Mouse (Mus musculus) liver, adult 2 months (tissue): ENCODE results near the gene Mdm4.

Experiments used
- CTCF ChIP-seq: fragments of 200-500 bp; IDR thresholded peaks from 2 replicates; pipeline ENCODE4 v1.5.1; 2011; ENCODE audit warnings: low read depth, low read length, control low read depth
- POLR2A ChIP-seq: fragments of 200-500 bp; IDR thresholded peaks from 2 replicates; pipeline ENCODE4 v1.6.1; 2011; ENCODE audit warnings: low read length, control low read depth; ENCODE audit not compliant: insufficient read depth; ENCODE audit errors: extremely low read depth

DNA sequence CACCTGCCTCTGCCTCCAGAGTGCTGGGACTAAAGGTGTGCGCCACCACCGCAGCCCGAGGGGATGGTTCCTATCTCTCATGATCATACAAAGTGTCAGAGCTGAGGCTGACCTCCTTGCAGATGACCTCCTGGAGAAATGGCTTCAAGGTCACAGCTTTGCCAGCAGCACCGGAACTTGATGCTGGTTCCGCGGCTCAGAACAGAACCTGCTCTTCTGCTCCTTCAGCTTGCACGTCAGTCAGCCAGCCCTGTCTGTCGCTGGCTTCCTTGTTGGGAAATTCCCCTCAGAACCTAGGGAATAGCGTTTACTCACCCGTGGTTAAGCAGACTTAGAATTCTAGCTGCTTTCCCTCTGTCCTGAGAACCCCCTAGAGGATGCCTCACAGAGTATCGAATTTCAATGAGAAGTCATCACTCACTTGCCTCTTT is 19.7 kb upstream of the Mdm4 start:
- TF ChIP-seq CTCF (no peak), POLR2A (no peak)
